Mouse (Mus musculus): ENCODE measurements around the gene Sh3bp1. TPM values are rescaled to one million over a fixed set of nuclear protein-coding genes. Genes with fewer than 3 reads are reported as not detected.

Gene Sh3bp1
- polyA plus RNA-seq, 1 experiment = 24.7 TPM

DNA sequence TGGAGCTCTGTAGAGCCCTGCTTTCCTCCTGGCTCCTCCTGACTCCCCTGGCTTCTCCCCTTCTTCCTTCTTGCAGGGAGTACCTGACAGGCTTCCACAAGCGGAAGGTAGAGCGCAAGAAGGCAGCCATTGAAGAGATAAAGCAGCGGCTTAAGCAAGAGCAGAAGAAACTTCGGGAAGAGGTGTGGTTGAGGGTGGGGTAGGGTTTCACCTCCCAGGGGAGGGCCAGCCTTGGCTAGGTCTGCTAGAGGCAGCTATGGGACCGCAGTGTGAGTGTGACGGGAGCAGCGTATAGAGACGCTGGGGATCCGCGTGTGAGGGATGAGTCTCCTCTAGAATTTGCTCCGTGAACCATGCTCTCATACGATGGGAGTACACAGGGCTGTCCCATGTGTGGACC, 36.8 kb downstream of the Sh3bp1 start:
- WGBS = 92% methylated on average over 12 of the region's 12 CpGs

DNA sequence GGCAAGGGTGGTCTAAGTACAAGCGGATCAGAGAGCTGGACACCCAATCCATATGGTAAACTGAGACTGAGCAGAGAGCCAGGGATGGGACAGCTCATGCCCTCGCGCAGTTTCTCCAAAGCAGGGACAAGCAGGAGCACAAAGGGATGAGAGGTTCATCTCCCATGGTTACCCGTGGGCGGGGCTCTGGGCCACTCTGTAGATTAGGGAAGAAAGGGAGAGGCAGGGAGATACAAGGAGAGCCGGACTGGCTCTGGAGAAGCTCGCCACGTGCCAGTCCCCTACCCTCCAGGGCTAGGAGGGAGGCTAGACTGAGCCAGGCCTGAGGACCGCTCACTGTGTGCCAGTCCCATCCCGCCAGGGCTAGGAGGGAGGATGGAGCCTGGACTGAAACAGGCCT, 37.7 kb downstream of the Sh3bp1 start:
- no peak for DNase-seq (ENCODE audit: low read depth, low spot score)
- 92% methylated on average over 10 of the region's 10 CpGs for WGBS

More for the DNA sequence above, 36.8 kb downstream of the Sh3bp1 start:
- DNase-seq (ENCODE audit: low read depth, low spot score) = no peak

DNA sequence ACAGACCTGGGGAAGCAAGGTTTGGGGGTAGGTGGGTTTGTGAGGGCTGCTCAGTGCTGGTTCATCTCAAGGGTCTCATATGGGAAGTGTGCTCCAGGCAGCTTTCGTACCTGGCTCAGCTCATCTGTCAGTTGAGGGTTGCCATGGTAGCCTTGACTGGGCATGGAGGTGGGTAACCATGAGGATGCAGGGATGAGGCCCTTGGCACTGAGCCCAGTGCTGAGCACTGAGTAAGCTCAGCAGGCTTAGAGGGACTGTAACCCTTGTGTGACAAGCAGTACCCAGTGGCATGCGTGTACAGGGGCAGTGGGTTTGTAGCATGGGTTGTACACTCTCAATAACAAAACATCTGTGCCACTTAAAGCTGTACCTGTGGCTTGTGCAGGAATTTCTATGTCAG, 38.4 kb downstream of the Sh3bp1 start:
- 81% methylated on average over 2 of the region's 2 CpGs for WGBS
- DNase-seq (ENCODE audit: low read depth, low spot score) = no peak

DNA sequence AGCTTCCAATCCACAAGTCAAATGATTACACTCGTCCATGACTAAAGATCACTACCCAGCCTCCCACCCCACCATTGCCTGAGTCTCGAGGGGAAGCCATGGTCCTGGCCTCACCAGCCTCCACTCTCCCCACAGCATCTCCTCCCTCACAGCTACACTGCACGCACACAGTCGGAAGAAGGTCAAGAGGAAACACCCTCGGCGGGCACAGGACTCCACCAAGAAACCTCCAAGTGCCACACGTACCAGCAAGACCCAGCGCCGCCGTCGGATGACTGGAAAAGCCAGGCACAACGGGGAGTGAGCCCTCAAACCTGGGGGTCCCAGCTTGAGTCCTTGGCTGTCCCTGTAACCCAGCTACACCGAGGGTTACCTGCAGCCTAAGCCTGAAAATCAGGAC, 40.8 kb downstream of the Sh3bp1 start:
- WGBS = 91% methylated on average over 13 of the region's 13 CpGs
- DNase-seq (ENCODE audit: low read depth, low spot score) = no peak

DNA sequence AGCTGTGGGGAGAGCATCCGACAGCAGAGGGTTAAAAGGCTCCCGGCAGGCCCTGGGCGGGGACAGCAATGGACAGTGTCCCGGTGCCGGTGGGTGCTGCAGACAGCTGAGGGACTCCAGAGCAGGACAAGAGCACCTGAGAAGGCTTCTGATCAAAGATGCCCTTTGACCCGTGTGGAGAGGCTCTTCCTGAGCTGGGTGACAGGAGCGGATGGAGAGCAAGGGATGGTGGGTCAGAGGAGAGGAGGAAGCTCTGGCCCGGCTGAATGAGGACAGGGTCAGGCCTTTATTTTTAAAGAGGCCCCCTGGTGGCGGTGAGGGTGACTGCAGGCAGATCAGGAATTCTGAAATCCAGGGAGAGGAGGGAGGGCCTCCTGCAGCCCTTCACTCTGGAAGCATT, 43.1 kb downstream of the Sh3bp1 start:
- DNase-seq (ENCODE audit: low read depth, low spot score) = no peak
- WGBS = 4% methylated on average over 9 of the region's 9 CpGs

DNA sequence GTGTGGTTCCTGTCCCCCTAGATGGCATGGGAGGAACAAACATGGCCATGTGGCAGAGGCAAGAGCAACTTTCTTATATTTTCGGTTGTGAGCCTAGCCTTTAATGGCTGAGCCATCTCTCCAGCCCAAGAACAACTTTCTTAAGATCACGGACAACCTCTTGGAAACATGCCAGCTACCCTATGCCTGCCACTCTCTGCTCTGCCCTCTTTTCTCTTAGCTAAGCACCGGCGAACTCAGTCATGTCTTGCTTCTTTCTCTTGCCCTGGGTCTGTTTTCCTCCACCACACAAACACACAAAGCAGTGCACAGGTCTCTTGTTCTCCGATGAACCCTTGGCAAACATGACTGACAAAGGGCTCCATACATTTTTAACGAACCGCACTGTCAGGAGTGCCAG, 46.7 kb downstream of the Sh3bp1 start:
- 64% methylated on average over 7 of the region's 7 CpGs for WGBS
- DNase-seq (ENCODE audit: low read depth, low spot score) = no peak

DNA sequence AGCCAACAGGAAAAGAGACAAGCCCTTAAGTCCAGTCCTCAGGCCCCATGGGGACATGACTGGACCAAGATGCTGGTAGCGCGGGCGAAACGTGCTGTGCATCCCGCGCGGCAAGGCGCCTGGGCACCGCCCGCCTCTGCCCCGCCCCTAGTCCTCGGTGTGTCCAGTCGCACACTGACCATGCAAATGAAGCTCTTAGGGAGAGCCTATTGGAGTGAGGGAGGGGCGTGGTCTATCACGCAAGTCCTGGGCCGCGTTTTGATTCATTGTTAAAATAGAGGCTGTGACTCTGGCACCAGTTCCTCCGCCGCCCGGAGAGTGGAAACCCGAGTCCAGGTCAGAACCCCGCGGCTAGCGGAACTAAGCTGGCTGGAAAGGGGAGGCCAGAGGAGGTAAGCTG, 48.1 kb downstream of the Sh3bp1 start, which contains the start of gene Triobp:
Triobp (plus strand) TSS at position 68 of the 400 bp plus-strand sequence.
- no peak for DNase-seq (ENCODE audit: low read depth, low spot score)
- WGBS = under 1% methylated on average over 24 of the region's 24 CpGs

DNA sequence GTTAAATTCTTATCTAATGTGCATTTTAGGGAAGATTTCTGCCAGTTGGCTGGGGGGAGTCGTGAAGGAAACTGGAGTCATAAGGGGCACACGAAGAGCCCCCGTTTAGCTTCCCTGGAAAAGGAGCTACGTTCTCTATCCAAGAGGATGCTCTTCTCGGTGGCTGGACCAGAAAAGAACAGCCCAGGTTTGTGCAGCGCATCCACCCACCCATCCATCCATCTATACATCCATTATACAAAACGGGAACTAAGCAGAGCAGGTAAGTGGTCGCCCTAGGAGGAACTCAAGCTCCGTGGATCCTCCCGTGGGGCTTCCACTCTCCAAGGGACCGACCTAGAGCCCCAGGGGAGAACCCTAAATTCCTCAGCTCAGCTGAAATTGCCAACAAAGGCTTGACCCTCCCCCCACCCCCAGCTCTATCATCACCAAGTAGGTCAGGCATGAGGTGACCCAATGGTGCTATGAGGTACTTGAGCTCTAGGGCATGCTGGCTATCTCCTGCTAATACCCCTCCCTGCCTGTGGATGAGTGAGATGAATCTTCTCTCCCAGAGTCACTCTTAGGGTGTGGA, 48.7 kb downstream of the Sh3bp1 start:
- WGBS = 9% methylated on average over 11 of the region's 11 CpGs
- DNase-seq (ENCODE audit: low read depth, low spot score) = no peak

DNA sequence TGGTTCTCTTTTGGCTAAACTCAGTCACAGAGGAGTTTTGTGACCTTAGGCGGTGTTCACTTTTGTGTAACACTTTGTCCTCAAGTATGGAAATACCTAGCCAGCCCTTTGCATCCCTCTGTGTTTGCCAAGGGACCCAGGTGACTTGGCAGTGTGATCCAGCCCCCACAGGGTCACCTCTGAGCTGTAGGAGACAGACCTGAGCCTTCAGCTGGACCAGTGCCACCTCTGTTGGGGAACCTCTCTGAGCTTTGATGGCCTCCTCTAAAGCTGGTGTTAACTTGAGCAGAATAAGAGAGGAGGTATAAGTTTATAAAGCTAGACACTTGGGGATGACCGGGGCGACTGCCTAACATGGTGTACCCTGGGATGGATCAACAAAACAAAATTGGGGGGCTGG, 49.3 kb downstream of the Sh3bp1 start:
- no peak for DNase-seq (ENCODE audit: low read depth, low spot score)
- over 99% methylated on average over 3 of the region's 3 CpGs for whole genome bisulfite sequencing

DNA sequence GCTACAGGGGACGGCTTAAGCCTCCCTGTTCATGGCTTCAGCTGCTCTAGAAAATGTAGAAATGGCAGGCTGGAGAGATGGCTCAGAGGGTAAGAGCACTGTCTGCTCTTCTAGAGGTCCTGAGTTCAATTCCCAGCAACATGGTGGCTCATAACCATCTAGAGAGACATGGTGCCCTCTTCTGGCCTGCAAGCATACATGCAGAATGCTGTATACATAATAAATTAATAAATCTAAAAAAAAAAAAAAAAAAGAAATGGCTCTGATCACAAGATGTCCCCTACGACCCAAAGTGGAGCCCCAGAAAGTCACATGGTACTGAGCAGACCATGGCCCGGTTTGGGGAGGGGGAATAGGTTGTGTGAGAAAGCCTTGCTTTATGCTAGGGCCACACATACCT, 56.1 kb downstream of the Sh3bp1 start:
- DNase-seq (ENCODE audit: low read depth, low spot score) = no peak
- 69% methylated on average over 3 of the region's 3 CpGs for WGBS

DNA sequence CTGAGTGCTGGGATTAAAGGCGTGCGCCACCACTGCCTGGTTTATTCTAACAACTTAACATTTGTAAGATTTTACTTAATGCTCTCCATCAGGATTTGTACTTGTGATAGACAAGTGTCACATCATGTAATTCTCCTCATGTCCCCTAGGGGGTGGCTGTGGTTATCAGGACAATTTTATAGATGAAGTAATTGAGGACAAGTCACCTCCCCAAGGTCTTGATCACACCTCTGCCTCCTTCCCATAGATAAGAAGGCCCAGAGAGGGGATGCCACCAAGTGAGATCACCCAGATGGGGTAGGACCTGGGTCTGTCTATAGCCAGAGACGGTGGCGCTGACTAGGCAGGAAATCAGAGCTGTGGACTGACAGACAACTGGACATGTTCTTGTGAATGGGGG, 56.8 kb downstream of the Sh3bp1 start:
- WGBS = 85% methylated on average over 4 of the region's 4 CpGs
- DNase-seq (ENCODE audit: low read depth, low spot score) = no peak

DNA sequence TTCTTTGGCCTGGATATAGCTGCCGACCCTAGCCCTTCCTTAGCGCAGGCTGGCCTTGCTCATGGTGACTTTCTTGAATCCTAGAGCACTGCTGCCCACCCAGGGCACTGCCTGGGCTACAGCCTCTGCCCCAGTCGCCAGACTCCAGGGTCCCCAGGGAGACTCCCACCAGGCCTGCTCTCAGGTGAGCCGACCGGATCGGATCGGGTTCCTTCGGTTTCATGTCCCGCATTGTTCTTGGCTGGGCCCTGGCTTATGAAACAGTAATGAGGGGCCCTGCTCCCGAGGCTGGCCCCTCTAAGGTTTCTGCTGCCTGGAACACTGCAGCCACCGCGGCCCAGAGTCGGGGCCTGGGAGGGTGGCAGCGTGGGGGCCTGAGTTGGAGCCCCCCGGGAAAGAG, 57.5 kb downstream of the Sh3bp1 start:
- no peak for DNase-seq (ENCODE audit: low read depth, low spot score)
- WGBS = 69% methylated on average over 15 of the region's 15 CpGs

DNA sequence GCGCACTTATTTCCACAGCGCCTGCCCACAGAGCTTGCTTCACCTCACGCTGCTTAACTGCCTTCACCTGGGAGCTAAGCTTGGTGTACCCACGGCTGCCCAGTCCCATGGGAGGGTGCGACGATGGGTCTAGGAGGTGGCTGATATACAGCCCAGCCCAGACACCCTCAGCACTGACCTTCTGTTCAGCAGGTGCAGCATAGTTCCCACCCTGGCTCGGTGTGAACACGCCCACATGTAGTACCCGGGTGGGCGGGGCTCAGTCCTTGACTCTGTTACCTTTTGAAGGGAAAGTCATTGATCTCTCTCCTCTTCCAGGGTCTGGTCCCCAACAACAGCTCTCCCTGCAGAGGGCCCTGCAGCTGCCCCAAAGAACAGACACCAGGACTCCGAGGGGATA, 60.0 kb downstream of the Sh3bp1 start:
- no peak for DNase-seq (ENCODE audit: low read depth, low spot score)
- WGBS = 49% methylated on average over 11 of the region's 11 CpGs

DNA sequence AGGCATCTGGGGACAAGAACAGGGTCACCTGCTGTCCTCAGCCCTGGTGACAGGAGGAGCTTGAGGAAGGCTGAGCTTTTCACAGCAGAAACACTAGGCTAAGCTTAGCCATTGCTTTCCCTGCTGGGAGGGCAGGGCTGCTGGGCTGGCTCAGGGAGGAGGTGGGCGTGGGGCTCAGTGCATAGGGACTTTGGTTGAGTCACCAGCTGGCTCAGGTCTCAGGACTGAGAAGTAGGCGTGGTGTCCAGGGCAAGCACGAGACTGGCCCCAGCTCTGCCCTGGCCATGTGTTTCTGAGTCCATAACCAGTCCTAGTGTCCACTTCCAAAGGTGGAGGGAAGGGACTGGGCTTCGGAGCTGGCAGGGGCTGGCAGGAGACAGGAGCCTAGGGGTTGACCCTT, 60.5 kb downstream of the Sh3bp1 start:
- 27% methylated on average over 4 of the region's 4 CpGs for WGBS
- DNase-seq (ENCODE audit: low read depth, low spot score) = no peak

Other genes with a start within 250 kb of the Sh3bp1 start
- 0.18 and 0.24 TPM in 2 replicates for gene Elfn2, start 181.0 kb upstream of the Sh3bp1 start, polyA plus RNA-seq (2012; rRNA removed)
- 8.6 and 8.8 TPM in 2 replicates for gene Mfng, start 126.3 kb upstream of the Sh3bp1 start, polyA plus RNA-seq (2012; rRNA removed)
- 19.4 and 24.2 TPM in 2 replicates for gene Card10, start 96.7 kb upstream of the Sh3bp1 start, polyA plus RNA-seq (2012; rRNA removed)
- 21.1 and 25.7 TPM in 2 replicates for gene Cdc42ep1, start 57.1 kb upstream of the Sh3bp1 start, polyA plus RNA-seq (2012; rRNA removed)
- 4,393 and 4,778 TPM in 2 replicates for gene Lgals2, start 44.2 kb upstream of the Sh3bp1 start, polyA plus RNA-seq (2012; rRNA removed)
- 62.7 and 72.9 TPM in 2 replicates for gene Gga1, start 22.6 kb upstream of the Sh3bp1 start, polyA plus RNA-seq (2012; rRNA removed)
- gene Gm49510, start 101 bp upstream of the Sh3bp1 start, polyA plus RNA-seq (2012; rRNA removed) = 0.11 and 0.14 TPM in 2 replicates
- gene Pdxp, start 14.2 kb downstream of the Sh3bp1 start, polyA plus RNA-seq (2012; rRNA removed) = 3.6 and 4.0 TPM in 2 replicates
- 233 and 310 TPM in 2 replicates for gene Lgals1, start 27.0 kb downstream of the Sh3bp1 start, polyA plus RNA-seq (2012; rRNA removed)
- gene Nol12, start 35.2 kb downstream of the Sh3bp1 start, polyA plus RNA-seq (2012; rRNA removed) = 18.9 and 19.6 TPM in 2 replicates
- 45.2 and 70.2 TPM in 2 replicates for gene Triobp, start 48.0 kb downstream of the Sh3bp1 start, polyA plus RNA-seq (2012; rRNA removed)
- gene H1f0, start 128.7 kb downstream of the Sh3bp1 start, polyA plus RNA-seq (2012; rRNA removed) = 96.0 and 140 TPM in 2 replicates
- gene Galr3, start 142.1 kb downstream of the Sh3bp1 start, polyA plus RNA-seq (2012; rRNA removed) = 0.33 and 1.0 TPM in 2 replicates
- gene Ankrd54, start 163.1 kb downstream of the Sh3bp1 start, polyA plus RNA-seq (2012; rRNA removed) = 50.8 and 60.9 TPM in 2 replicates
- gene Eif3l, start 175.4 kb downstream of the Sh3bp1 start, polyA plus RNA-seq (2012; rRNA removed) = 135 and 171 TPM in 2 replicates
- gene Micall1, start 209.1 kb downstream of the Sh3bp1 start, polyA plus RNA-seq (2012; rRNA removed) = 9.4 and 15.0 TPM in 2 replicates
- 49.3 and 57.5 TPM in 2 replicates for gene Polr2f, start 241.2 kb downstream of the Sh3bp1 start, polyA plus RNA-seq (2012; rRNA removed)
- 1.6 and 2.1 TPM in 2 replicates for gene 1700088E04Rik, start 241.5 kb downstream of the Sh3bp1 start, polyA plus RNA-seq (2012; rRNA removed)

Measured in large intestine, adult 2 months (tissue).